Mouse (Mus musculus): ENCODE data around the gene Stk32c.

Gene Stk32c

DNA sequence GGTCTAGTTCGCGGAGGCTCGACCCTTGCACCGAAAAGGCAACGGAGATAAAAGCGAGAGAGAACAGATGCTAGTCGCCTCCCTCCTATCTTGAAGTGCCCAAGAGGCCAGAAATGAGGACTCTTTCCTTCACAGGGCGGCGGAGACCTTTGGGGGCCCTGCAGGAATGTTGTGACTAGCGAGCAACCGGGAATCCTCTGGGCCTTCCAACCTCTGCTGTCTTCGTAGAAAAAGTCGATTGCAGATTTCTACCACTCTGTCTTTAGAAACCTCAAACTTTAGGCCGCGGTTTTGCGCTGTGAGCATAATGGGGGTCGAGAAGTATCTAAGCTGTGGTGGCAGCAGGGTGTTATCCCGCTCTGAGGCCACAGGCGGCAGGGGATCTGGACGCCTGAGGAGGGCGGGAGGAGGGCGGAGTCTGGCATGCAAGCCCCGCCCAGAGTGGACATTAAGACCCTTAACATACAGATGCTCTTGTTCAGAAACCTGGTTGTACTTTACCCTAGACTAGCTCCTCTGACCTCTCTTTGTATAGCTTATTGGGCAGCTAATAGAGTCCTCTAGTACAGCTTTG lies 24.4 kb downstream of the Stk32c start:
- no peak for TF ChIP-seq GATA4 (IDR thresholded peaks at IDR 0.05; ENCODE audit: insufficient replicate concordance, low read length)

DNA sequence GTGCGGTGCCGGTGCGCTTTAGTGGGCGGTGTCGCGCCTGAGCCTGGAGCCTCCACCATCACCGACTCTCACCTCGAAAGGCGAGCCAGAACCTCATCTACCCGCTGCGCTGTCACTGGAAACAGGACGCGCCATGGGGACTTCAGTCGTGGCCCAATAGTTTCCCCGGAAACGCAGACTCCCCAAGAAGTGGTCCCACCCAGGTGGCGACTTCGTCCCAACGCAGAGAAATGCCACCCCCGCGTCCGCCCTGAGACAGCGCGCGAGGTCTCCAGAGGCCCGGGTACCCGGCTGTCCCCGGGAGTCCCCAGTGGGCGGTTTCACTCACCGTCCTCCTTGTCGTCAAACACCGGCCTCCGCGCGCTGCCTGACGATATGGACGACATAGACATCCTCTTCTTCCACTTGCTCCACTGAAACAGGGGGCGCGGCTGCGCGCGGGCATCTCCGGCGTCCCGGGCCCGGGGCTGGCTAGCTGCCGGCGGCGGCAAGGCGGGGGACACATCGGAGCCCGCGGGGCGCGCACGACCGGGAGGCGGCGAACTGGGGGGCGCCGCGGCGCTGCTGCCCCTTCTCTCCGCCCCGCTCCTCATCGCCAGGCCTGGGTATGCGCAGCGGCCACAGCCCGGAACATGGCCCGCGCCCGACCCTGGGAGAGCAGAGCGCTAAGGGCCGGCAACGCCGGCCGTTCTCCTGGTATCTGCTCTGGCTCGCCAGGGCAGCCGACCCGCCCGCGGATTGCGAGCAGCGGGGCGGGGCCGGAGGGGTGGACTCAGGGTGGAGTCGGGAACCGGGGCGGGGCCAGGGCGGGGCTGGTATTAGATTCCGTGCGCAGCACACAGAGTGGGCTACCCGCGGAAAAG lies 25.1 kb downstream of the Stk32c start:
- peak; percentile 20; the same call in 1 of the 2 replicates for TF ChIP-seq GATA4 (IDR thresholded peaks at IDR 0.05; ENCODE audit: insufficient replicate concordance, low read length)

DNA sequence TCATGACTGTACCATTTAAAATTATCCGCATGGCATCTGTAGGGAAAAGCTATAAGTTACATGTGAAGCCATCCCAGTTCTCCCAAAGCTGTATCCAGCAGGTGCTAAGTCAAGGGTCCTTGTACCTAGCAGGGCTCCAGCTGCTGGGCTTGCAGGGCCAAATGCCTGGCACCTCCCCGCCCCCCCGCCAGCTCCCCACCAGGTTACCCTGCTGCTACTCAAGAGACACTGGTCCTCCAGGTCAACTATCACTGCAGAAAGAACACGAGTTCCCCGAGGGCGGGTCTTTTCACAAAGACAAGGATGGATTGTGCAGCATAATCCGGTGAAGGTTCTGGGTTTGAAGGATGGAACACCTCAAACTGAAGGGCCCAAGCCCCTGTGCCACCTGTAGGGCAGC lies 25.8 kb downstream of the Stk32c start:
- no peak for TF ChIP-seq GATA4 (IDR thresholded peaks at IDR 0.05; ENCODE audit: insufficient replicate concordance, low read length)

DNA sequence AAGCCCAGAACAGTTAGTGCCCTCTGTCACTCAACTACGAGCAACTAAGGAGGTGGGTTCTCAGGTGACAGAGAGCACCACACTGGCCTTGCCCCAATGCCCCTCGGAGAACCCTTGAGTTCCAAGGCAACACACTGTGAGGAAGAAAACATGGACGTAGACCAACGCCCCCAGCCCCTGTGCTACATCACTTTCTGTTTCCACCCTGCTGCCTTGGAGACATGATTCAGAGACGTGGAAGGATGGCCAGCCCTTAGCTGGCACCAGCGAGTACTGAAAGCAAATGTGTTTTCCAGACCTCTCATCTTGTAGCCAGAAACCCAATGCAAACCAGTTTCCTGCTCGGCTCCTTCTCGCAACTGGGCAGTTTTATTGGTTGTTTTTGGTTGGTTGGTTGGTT lies 26.7 kb downstream of the Stk32c start:
- no peak for TF ChIP-seq GATA4 (IDR thresholded peaks at IDR 0.05; ENCODE audit: insufficient replicate concordance, low read length)

DNA sequence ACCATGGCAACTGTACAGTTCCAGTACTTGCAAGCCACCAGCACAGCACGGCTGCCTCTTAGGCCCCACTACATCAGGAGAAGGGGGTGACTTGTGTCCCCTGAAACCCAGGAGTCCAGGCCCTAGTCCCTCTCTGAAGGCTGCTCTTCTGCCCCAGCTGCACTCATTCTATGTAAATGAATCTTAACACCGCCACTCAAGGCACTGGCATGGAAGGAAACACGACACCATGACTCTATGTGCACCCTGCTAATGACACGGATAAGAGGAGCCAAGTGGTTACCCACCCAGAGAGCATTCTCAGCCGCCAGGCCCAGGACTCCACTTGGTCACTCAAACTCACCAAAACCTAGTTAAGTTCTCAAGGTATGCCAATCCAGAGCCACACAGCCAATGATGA lies 27.1 kb downstream of the Stk32c start:
- TF ChIP-seq GATA4 (IDR thresholded peaks at IDR 0.05; ENCODE audit: insufficient replicate concordance, low read length), result no peak

DNA sequence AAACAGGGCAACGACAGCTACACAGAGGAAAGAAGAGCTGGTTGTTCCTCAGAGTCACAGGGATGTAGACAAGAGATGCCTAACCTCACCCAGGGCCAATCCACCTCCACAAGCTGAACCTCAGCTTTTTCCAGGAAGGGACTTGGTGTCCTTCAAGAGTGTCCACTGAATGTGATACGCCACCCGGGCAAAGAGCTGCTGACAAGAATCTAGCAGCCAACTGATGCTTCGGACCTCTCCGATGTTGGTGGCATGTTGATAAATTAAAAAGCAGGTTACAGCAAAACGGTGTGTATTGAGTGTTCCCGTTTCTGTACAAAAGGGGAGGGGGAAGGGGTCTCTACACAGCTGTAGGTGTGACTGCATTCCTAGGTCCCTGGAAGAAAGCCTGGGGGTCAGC lies 28.3 kb downstream of the Stk32c start:
- no peak for TF ChIP-seq GATA4 (IDR thresholded peaks at IDR 0.05; ENCODE audit: insufficient replicate concordance, low read length)

DNA sequence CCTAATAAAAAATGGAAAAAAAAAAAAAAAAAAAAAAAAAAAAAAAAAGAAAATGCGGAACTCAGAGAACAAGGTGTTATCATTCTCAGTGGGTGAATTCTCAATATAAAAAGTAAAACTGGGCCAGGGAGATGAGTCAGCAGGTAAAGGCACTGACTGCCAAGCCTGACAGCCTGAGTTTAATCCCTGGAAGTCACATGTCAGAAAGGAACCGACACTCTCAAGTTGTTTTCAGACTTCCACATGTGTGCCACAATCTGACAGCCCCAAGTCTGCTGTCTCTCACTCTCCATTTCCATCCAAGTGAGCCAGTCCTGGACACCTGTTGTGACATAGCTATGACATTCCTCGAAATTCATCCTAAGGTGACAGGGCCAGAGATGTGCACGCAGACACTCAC lies 28.7 kb downstream of the Stk32c start:
- no peak for TF ChIP-seq GATA4 (IDR thresholded peaks at IDR 0.05; ENCODE audit: insufficient replicate concordance, low read length)

DNA sequence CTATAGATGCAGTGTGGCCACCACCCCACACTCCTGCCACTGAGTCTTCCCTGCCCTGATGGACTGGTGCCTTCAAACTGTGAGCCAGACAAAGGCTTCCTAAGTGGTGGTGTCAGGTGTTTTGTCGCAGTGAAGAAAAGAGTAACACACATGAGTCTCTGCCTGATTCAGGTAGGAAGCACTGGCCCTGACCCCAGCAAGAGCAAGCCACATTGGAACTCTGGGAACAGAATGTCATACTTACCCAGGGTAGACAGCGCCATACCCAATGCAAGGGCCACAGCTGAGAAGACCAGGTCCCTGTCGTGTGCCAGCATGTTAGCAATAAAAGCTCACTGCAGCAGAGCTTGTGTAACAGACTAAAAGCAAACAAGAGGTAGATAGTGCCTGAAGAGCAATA lies 33.0 kb downstream of the Stk32c start:
- TF ChIP-seq GATA4 (IDR thresholded peaks at IDR 0.05; ENCODE audit: insufficient replicate concordance, low read length), result no peak

DNA sequence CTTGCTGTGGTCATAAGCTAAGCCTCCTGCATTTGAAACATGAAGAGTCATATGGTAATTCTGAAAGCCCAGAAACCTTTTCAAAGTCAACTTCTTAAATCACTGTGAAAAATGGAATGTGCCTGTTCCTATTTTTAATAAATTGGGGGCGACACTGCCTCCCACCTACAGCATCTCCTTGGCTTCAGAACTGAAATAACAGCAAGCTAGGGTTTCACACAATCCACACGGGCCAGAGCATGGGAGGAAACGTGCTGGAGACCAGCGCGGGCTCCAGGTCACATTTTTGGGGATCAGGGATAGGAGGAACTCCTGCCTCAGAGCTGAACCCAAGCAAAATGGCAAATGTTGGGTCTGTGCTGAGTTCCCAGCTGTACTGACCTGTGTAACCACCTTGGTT lies 33.8 kb downstream of the Stk32c start:
- TF ChIP-seq GATA4 (IDR thresholded peaks at IDR 0.05; ENCODE audit: insufficient replicate concordance, low read length), result no peak

DNA sequence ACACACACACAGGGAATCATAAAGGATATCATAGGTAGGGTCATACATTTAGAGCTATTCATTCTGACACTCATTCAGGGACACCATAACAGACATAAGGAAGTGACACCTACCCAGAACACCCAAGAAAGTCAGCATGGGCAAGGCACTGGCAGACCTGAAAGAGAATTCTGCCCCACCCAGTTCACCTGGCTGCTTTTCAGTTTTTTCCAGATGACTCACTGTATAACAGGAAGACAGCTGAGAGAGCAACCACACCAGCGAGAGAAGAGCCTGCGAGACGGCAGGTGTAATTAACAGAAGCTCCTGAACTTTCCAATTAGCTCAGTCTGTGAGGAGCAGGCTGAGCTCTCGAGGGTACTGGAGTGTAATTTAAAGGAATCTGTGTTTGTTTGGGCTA lies 44.0 kb downstream of the Stk32c start:
- no peak for TF ChIP-seq GATA4 (IDR thresholded peaks at IDR 0.05; ENCODE audit: insufficient replicate concordance, low read length)

DNA sequence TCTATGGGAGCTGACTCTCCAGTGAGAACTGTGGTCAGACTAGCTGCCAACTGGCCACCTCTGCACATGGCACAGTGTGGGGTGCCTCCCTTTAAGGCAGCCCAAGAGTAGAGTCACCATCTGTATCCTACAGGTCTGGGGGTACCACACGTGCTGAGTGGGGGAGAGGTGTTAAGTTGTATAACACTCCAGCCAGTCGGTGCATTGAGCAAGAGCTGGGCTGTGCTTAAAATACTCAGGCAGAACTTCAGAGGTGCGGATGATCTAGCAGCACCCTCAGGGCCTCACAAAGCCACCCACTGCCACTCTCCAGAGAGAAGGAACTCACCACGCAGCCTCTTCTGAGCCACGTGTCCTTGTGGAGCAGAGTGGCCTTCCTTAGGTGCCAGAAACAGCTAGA lies 48.7 kb downstream of the Stk32c start:
- TF ChIP-seq GATA4 (IDR thresholded peaks at IDR 0.05; ENCODE audit: insufficient replicate concordance, low read length), result no peak

DNA sequence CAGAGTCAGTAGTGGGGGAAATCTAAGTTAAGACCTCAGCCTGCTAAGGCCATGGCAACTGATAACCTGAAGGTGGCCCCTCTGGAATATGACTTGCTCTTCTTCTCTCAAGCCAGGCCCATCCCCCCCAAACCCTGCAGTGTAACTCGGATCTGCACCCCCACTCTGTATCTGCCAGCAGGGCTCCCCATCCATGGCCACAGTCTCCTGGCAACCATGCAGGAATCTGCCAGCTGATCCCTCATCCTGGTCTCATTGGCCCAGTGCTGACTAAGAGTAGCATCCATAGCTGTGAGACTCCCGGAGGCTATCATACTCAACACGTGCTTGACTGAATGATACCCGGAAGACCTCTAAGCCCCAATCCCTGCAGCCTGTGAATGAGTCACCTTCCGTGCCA lies 54.2 kb downstream of the Stk32c start:
- no peak for TF ChIP-seq GATA4 (IDR thresholded peaks at IDR 0.05; ENCODE audit: insufficient replicate concordance, low read length)

DNA sequence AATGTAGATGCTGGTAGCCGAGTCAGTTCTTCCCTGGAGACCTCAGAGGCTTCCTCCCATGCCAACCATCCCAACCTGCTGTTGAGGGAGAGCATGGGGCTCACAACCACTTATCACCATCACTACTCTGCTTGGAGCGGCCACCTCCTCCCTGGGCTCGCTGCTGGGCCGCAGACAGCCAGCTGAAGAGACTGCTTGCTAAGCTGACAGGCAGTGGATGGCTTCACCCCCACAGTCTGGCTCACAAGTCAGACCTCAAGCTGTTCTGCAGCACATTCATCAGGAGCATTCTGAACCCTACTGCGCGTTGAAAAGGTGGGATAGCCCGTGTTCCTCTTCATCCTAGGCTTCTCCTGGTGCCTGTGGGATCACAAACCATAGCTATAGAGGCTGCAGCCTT lies 54.6 kb downstream of the Stk32c start:
- TF ChIP-seq GATA4 (IDR thresholded peaks at IDR 0.05; ENCODE audit: insufficient replicate concordance, low read length), result no peak

DNA sequence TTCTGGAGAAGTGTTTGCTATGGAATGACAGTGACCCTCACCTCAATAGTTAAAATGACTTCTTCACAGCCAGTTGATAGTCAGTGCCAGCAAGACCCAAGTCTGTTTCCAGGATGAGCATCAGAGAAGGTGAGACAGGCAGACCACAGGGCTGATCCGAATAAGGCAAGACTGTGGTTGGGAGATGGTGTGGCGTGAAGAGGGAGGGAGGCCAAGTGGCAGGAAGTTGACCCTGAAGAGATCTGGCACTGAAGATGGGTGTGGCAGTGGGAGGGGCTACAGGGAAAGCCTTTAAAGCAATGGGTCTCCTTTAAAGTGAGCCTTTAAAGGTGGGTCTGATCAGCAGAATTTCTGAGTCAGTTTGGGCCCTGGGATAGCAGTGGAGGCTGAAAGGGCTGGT lies 55.6 kb downstream of the Stk32c start:
- no peak for TF ChIP-seq GATA4 (IDR thresholded peaks at IDR 0.05; ENCODE audit: insufficient replicate concordance, low read length)

DNA sequence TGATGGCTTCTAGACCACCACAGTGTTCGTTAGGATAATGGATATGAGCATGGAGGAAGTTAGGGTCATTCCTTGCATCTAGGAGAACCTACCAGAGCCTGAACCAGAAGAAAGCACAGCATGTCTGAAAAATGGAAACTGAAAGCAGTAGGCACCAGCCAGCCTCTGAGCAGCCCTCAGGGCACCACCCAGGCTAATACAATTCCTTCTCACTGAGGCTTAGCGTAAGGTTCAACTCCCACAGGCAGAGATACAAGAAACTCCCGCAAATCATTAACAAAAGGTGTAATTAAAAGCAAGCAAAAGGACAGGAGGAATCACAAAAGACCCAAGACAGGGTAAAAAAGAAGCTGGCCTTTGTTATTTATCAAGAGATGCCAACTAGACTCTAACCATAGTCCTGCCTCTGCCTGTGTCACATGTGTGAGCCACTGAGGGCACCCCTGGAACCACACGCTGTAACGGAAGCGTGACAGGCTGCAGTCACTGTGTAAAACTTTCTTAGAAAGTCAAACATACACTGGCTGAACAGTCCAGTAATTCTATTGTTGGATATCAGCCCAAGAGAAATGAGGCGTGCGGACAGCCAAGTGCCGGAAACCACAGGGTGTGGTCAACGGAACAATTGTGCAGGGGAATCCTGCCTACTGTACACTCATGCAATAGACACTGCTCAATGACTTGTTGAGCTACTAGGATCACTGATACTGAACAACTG lies 56.6 kb downstream of the Stk32c start:
- TF ChIP-seq GATA4 (IDR thresholded peaks at IDR 0.05; ENCODE audit: insufficient replicate concordance, low read length), result no peak

DNA sequence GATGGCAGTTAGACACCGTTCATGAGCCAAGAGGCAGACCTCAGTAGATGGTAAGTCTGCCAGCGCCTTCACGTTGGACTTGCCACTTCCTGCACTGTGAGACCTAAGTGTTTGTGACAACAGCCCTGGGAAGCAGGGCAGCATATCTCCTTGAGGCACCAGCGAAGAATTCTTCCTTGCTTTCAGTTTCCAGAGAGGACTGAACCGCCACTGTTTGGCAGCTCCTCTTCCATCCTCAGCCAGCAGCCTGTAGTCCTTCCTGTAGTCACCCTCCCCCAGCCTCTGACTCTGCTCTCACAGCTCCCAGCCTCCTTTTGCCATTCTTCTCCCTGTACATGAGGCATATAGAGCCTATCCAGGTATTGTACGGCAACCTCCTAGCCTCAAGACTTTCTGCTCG lies 60.2 kb downstream of the Stk32c start:
- no peak for TF ChIP-seq GATA4 (IDR thresholded peaks at IDR 0.05; ENCODE audit: insufficient replicate concordance, low read length)

Measured in liver, adult (tissue).